Mouse (Mus musculus) brain, embryonic 14.5 days (tissue): ENCODE results near the gene Ceacam15.

Source experiments
- CTCF ChIP-seq: fragments of 200-500 bp; IDR thresholded peaks from 2 replicates; pipeline ENCODE4 v1.5.1; 2012; ENCODE audit warnings: inconsistent platforms, mild to moderate bottlenecking, moderate library complexity, borderline replicate concordance; ENCODE audit not compliant: insufficient read depth, insufficient read length; ENCODE audit errors: extremely low read depth
- POLR2A ChIP-seq: fragments of 200-500 bp; IDR thresholded peaks from 2 replicates; pipeline ENCODE4 v1.6.1; 2012; ENCODE audit warnings: mild to moderate bottlenecking, inconsistent platforms, borderline replicate concordance; ENCODE audit not compliant: poor library complexity, insufficient read depth, insufficient read length, severe bottlenecking; ENCODE audit errors: extremely low read depth

- peak; percentile 25; the same call in 1 of the 2 replicates for TF ChIP-seq CTCF
- no peak for TF ChIP-seq POLR2A
These were observed 19.5 kb upstream of the Ceacam15 start for GRCm38 (mm10) chr7:16695025-16695424.
